In genomic region chr14:48187100-48187499, GRCm38 (mm10) we compare ENCODE assay signal across 15 mouse cellular contexts.
"Had no signal": no experiment of that assay in that cellular context is flagged by ENCODE, and none has a peak within 500 bp of the region (broad histone marks: within the 10 kb centered on the region; RNA-seq: fewer than 3 reads in every experiment).

No protein-coding gene starts in this region.

- DNase-seq: retina, postnatal 1 day; right cerebral cortex, adult 18-20 months; right cerebral cortex, postnatal 14 days; right cerebral cortex, postnatal 25 days; right cerebral cortex, postnatal 4 days; spleen, adult 18-20 months; thymus, adult 18-20 months; thymus, adult 2 months; thymus, postnatal 14 days; thymus, postnatal 25 days; thymus, postnatal 36 days; thymus, postnatal 4 days had no signal

- H3K9me3 ChIP-seq: stomach, embryonic 15.5 days had no signal

- H3K27me3 ChIP-seq: neural tube, embryonic 15.5 days; stomach, embryonic 15.5 days had no signal

- H3K9ac ChIP-seq: neural tube, embryonic 15.5 days; stomach, embryonic 15.5 days had no signal

- H3K4me2 ChIP-seq: neural tube, embryonic 15.5 days; stomach, embryonic 15.5 days had no signal

- H3K27ac ChIP-seq: neural tube, embryonic 15.5 days; stomach, embryonic 15.5 days; stomach, postnatal 0 days had no signal

- H3K4me3 ChIP-seq: neural tube, embryonic 15.5 days; stomach, embryonic 15.5 days had no signal
